Mouse (Mus musculus): ENCODE data around the gene Gm45213. TPM values are rescaled to one million over a fixed set of nuclear protein-coding genes. Genes with fewer than 3 reads are reported as not detected.

Gm45213 gene
- total and polyA plus RNA-seq, 3 experiments: not detected

DNA sequence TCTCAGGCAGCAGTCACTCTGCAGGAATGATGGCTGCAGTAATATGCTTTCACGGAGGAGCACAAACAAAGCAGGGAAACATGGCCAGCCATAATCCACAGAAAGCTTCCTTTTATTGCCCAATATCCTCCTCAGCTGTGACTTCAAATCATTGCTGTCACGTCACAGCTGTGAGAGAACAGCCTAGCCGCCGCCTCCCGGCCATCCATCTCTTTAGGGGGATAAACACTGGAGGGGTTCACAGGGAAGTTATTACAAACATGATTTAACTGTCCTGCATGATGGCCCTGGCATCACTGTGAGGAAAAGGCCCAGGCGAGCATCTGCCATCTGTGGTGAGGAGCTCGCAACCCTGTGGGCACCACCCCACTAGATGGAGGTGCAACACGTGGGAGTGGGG is 6.6 kb upstream of the Gm45213 start:
- TF ChIP-seq CTCF (IDR thresholded peaks at IDR 0.05) (no peak), POLR2A (IDR thresholded peaks at IDR 0.05; ENCODE audit: insufficient read depth, low read depth, low read length) (no peak), EP300 (IDR thresholded peaks at IDR 0.05; ENCODE audit: insufficient read depth, low read depth, low read length) (no peak)

DNA sequence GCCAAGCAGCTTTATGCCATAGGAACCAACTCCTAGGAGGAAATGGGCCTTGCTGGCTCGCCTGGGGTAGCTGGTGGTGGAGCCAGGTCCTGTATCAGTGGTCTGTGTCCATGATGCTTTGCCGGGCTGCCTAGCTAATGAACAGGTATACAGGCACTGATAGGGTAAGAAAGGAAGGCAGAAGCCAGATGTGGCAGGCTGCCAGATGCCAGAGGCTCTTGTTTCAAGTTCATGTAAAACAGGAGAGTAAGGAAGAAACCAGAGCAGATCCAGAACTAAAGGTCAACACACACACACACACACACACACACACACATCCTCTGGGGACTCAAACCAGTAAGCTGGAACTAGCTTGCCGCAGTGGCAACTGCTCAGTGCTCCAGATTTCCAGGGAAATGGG is 5.1 kb upstream of the Gm45213 start:
- no peak for TF ChIP-seq CTCF (IDR thresholded peaks at IDR 0.05)
- TF ChIP-seq POLR2A (IDR thresholded peaks at IDR 0.05; ENCODE audit: insufficient read depth, low read depth, low read length): no peak
- no peak for TF ChIP-seq EP300 (IDR thresholded peaks at IDR 0.05; ENCODE audit: insufficient read depth, low read depth, low read length)
- H3K9ac ChIP-seq (ENCODE audit: low read depth, low read length): no peak overlapping the region
- H3K27ac ChIP-seq: no peak overlapping the region
- H3K36me3 ChIP-seq (ENCODE audit: control insufficient read depth, insufficient read depth, low read length): no peaks in the 10 kb centered on the region
- no peaks in the 10 kb centered on the region for H3K79me2 ChIP-seq (replicated peaks; ENCODE audit: control insufficient read depth, insufficient read depth, low read length)
- 49% methylated on average over 3 of the region's 3 CpGs for WGBS
- no peak overlapping the region for H3K4me3 ChIP-seq
- no peaks in the 10 kb centered on the region for H3K27me3 ChIP-seq (ENCODE audit: control insufficient read depth, insufficient read depth, low read length)
- H3K4me1 ChIP-seq (ENCODE audit: control insufficient read depth, insufficient read depth, low read length): no peaks in the 10 kb centered on the region
- intact Hi-C loops (cut with DNase I): no loop called here
- no peak for DNase-seq

More for the DNA sequence above, 6.6 kb upstream of the Gm45213 start:
- 68% methylated on average over 8 of the region's 8 CpGs for WGBS
- Histone ChIP-seq H3K4me3 (no peak overlapping the region), H3K9ac (ENCODE audit: low read depth, low read length) (no peak overlapping the region), H3K27ac (no peak overlapping the region), H3K4me1 (ENCODE audit: control insufficient read depth, insufficient read depth, low read length) (no peaks in the 10 kb centered on the region), H3K27me3 (ENCODE audit: control insufficient read depth, insufficient read depth, low read length) (no peaks in the 10 kb centered on the region), H3K36me3 (ENCODE audit: control insufficient read depth, insufficient read depth, low read length) (no peaks in the 10 kb centered on the region), H3K79me2 (replicated peaks; ENCODE audit: control insufficient read depth, insufficient read depth, low read length) (no peaks in the 10 kb centered on the region)
- no peak for DNase-seq
- intact Hi-C loops (cut with DNase I): no loop called here

- intact Hi-C loops (cut with DNase I): no loop called here
- no peaks in the 10 kb centered on the region for H3K79me2 ChIP-seq (replicated peaks; ENCODE audit: control insufficient read depth, insufficient read depth, low read length)
- H3K4me1 ChIP-seq (ENCODE audit: control insufficient read depth, insufficient read depth, low read length): no peaks in the 10 kb centered on the region
- 71% methylated on average over 11 of the region's 11 CpGs for WGBS
- no peak for TF ChIP-seq EP300 (IDR thresholded peaks at IDR 0.05; ENCODE audit: insufficient read depth, low read depth, low read length)
- no peak for TF ChIP-seq CTCF (IDR thresholded peaks at IDR 0.05)
- no peak for TF ChIP-seq POLR2A (IDR thresholded peaks at IDR 0.05; ENCODE audit: insufficient read depth, low read depth, low read length)
- H3K36me3 ChIP-seq (ENCODE audit: control insufficient read depth, insufficient read depth, low read length): no peaks in the 10 kb centered on the region
- DNase-seq: no peak
- H3K27ac ChIP-seq: no peak overlapping the region
- H3K4me3 ChIP-seq: no peak overlapping the region
- H3K27me3 ChIP-seq (ENCODE audit: control insufficient read depth, insufficient read depth, low read length): no peaks in the 10 kb centered on the region
- H3K9ac ChIP-seq (ENCODE audit: low read depth, low read length): no peak overlapping the region
Observed at GRCm38 (mm10) chr7:66038730-66039129, 4.7 kb upstream of the Gm45213 start.

DNA sequence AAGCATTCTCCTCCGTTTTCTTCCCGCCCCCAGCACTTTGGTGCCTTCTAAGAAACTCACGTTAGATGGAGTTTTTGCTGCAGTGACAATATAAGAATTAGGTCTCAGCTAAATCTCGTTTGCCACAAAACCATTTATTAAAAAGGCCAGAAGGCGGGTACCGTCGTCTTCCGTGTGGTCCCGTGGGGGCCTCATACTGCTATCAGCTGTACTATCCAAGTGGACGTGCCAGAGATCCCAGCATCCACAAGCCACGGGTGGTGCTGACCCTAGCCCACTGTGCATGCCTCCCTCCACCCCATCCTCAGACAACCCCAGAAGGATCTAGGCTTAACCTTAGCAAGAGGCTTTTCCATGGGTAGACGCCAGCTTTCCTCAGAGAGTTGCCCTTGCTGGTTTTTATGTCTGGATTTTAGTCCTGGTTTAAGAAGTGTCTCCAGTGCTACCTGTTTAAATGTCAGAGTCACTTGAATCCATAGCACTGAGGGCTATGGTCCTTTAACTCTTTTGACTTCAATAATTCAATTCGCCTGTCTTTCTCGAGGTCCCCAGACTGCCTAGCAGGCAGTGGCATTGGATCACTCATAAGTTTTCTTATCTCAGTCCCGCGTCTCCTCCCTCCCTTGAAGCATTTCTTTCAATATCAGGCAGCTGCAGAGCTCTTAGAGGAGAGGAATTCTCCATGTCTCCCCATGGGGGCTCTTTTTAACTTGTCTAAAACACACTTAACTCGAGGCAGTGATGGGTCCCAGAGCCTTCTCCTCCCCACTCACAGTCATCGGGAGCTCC is 3.2 kb upstream of the Gm45213 start:
- Histone ChIP-seq H3K4me1 (ENCODE audit: control insufficient read depth, insufficient read depth, low read length) (no peaks in the 10 kb centered on the region), H3K4me3 (no peak overlapping the region), H3K79me2 (replicated peaks; ENCODE audit: control insufficient read depth, insufficient read depth, low read length) (no peaks in the 10 kb centered on the region), H3K36me3 (ENCODE audit: control insufficient read depth, insufficient read depth, low read length) (no peaks in the 10 kb centered on the region), H3K9ac (ENCODE audit: low read depth, low read length) (no peak overlapping the region), H3K27me3 (ENCODE audit: control insufficient read depth, insufficient read depth, low read length) (no peaks in the 10 kb centered on the region), H3K27ac (no peak overlapping the region)
- no peak for DNase-seq
- intact Hi-C loops (cut with DNase I): no loop called here
- WGBS: 76% methylated on average over 18 of the region's 18 CpGs
- no peak for TF ChIP-seq CTCF (IDR thresholded peaks at IDR 0.05)
- TF ChIP-seq POLR2A (IDR thresholded peaks at IDR 0.05; ENCODE audit: insufficient read depth, low read depth, low read length): no peak
- TF ChIP-seq EP300 (IDR thresholded peaks at IDR 0.05; ENCODE audit: insufficient read depth, low read depth, low read length): no peak

- Histone ChIP-seq H3K4me1 (ENCODE audit: control insufficient read depth, insufficient read depth, low read length) (no peaks in the 10 kb centered on the region), H3K27ac (no peak overlapping the region), H3K4me3 (no peak overlapping the region), H3K36me3 (ENCODE audit: control insufficient read depth, insufficient read depth, low read length) (no peaks in the 10 kb centered on the region), H3K9ac (ENCODE audit: low read depth, low read length) (no peak overlapping the region), H3K79me2 (replicated peaks; ENCODE audit: control insufficient read depth, insufficient read depth, low read length) (no peaks in the 10 kb centered on the region), H3K27me3 (ENCODE audit: control insufficient read depth, insufficient read depth, low read length) (no peaks in the 10 kb centered on the region)
- no peak for TF ChIP-seq POLR2A (IDR thresholded peaks at IDR 0.05; ENCODE audit: insufficient read depth, low read depth, low read length)
- no peak for TF ChIP-seq EP300 (IDR thresholded peaks at IDR 0.05; ENCODE audit: insufficient read depth, low read depth, low read length)
- no peak for TF ChIP-seq CTCF (IDR thresholded peaks at IDR 0.05)
- DNase-seq: no peak
- intact Hi-C loops (cut with DNase I): no loop called here
- 60% methylated on average over 9 of the region's 9 CpGs for WGBS
Observed at GRCm38 (mm10) chr7:66044617-66045016, 1.2 kb downstream of the Gm45213 start.

All from heart, adult 2 months (tissue).